Mouse (Mus musculus) liver, embryonic 16.5 days (tissue): ENCODE measurements around the gene Gpr152. TPM values are rescaled to one million over a fixed set of nuclear protein-coding genes. Genes with fewer than 3 reads are reported as not detected.

Source experiments
- ATAC-seq: fragments of 200-750 bp; cut with Nextera tagmentation; 2 replicates; pipeline ENCODE4 v1.8.0; 2017; ENCODE audit warnings: low read depth, mild to moderate bottlenecking, moderate number of reproducible peaks, moderate library complexity
- H3K27ac ChIP-seq: fragments of 300-500 bp; sonication (generic); 2 replicates; pipeline ENCODE4 v1.5.1; 2014; ENCODE audit warnings: mild to moderate bottlenecking, low read length
- H3K27me3 ChIP-seq: fragments of 300-500 bp; sonication (generic); 2 replicates; pipeline ENCODE4 v1.6.1; 2014; ENCODE audit warnings: low read depth, low read length, mixed read lengths; ENCODE audit not compliant: control insufficient read depth, insufficient read depth
- H3K36me3 ChIP-seq: fragments of 300-500 bp; sonication (generic); 2 replicates; pipeline ENCODE4 v1.6.1; 2014; ENCODE audit warnings: mild to moderate bottlenecking; ENCODE audit not compliant: control insufficient read depth, insufficient read depth
- H3K4me1 ChIP-seq: fragments of 300-500 bp; sonication (generic); 2 replicates; pipeline ENCODE4 v1.6.1; 2014; ENCODE audit warnings: low read depth, low read length, mixed read lengths; ENCODE audit not compliant: control insufficient read depth
- H3K4me2 ChIP-seq: fragments of 300-500 bp; sonication (generic); 2 replicates; pipeline ENCODE4 v1.6.1; 2014; ENCODE audit warnings: low read depth, low read length, mixed read lengths
- H3K4me3 ChIP-seq: fragments of 300-500 bp; sonication (generic); 2 replicates; pipeline ENCODE4 v1.5.1; 2014; ENCODE audit warnings: low read depth, mild to moderate bottlenecking, low read length
- H3K9ac ChIP-seq: fragments of 300-500 bp; sonication (generic); 2 replicates; pipeline ENCODE4 v1.6.1; 2014; ENCODE audit warnings: low read depth, low read length
- H3K9me3 ChIP-seq: fragments of 300-500 bp; sonication (generic); replicated peaks from 2 replicates; pipeline ENCODE4 v1.6.1; 2016; ENCODE audit warnings: low read length; ENCODE audit not compliant: control insufficient read depth
- WGBS: fragments of 180-500 bp; shearing (Covaris S2); extraction: QIAGEN DNeasy Blood & Tissue Kit; methylation state at CpG from one replicate; pipeline ENCODE4 v1.1.7; 2014; ENCODE audit not compliant: insufficient replicate concordance; 5-methylcytosine and 5-hydroxymethylcytosine counted together
- polyA plus RNA-seq: library from polyadenylated mRNA; unstranded; fragments of >200 nt; fragmentation: Nextera tagmentation; extraction: Ambion mirVana; gene quantifications from 2 replicates; pipeline ENCODE4 v1.2.1, GENCODE M21; 2015

Gpr152 gene
- polyA plus RNA-seq, 1 experiment from 2014 or later, result 0.02 TPM

DNA sequence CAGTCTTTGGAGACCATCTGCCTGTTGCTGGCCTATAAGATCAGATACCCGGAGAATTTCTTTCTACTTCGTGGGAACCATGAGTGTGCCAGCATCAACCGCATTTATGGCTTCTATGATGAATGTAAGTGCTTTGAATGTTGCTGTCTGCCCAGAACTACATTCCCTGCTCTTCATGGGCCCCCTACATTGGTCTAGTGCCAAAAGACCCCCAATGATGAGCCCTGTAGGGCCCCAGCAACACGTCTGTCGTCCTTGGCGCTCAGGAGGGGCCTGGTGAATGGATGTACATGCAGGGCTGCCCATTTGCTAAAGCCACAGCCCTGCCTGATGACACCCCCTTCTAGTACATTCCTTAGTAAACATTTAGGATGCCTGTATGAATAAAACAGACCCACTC is 53.5 kb downstream of the Gpr152 start:
- Histone ChIP-seq H3K9me3 (no peaks in the 10 kb centered on the region), H3K4me2 (peak overlapping the region; percentile 90), H3K27ac (peak overlapping the region; percentile 90), H3K9ac (peak overlapping the region; percentile 98), H3K27me3 (no peaks in the 10 kb centered on the region), H3K4me3 (peak overlapping the region; percentile 97), H3K36me3 (peaks cover 31% of the 10 kb centered on the region), H3K4me1 (peaks cover 56% of the 10 kb centered on the region)
- 41% methylated on average over 6 of the region's 6 CpGs for WGBS
- ATAC-seq, result no peak

DNA sequence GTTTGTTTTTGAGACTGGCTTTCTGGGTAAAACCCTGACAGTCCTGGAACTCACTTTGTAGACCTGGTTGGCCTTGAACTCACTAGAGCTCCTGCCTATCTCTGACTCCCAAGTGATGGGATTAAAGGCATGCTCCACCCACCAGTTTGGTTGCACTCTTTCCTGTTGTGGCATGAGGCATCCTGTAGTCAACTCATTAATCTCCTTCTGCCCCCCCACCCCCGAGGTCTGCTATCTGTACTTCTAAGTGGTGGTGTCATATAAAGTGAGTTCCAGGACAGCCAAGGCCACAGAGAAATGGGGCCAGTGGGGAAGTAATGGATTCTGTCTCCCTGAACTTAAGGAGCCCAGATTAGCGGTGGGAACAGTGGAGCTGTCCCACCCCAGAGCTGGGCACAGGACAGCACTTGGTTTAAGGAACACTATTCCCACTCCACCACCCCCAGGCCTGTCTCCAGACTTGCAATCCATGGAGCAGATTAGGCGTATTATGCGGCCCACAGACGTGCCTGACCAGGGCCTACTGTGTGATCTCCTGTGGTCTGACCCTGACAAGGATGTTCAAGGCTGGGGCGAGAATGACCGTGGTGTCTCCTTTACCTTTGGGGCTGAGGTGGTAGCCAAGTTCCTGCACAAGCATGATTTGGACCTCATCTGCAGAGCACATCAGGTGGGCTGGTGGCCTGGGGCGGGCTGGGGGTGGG is 54.6 kb downstream of the Gpr152 start:
- Histone ChIP-seq H3K9me3 (no peaks in the 10 kb centered on the region), H3K27me3 (no peaks in the 10 kb centered on the region), H3K4me1 (peaks cover 56% of the 10 kb centered on the region), H3K9ac (no peak overlapping the region; the same call in 1 of the 2 replicates), H3K4me3 (no peak overlapping the region), H3K36me3 (peaks cover 31% of the 10 kb centered on the region), H3K27ac (peak overlapping the region; percentile 7; the same call in 1 of the 2 replicates), H3K4me2 (no peak overlapping the region)
- no peak for ATAC-seq
- 70% methylated on average over 8 of the region's 8 CpGs for WGBS

DNA sequence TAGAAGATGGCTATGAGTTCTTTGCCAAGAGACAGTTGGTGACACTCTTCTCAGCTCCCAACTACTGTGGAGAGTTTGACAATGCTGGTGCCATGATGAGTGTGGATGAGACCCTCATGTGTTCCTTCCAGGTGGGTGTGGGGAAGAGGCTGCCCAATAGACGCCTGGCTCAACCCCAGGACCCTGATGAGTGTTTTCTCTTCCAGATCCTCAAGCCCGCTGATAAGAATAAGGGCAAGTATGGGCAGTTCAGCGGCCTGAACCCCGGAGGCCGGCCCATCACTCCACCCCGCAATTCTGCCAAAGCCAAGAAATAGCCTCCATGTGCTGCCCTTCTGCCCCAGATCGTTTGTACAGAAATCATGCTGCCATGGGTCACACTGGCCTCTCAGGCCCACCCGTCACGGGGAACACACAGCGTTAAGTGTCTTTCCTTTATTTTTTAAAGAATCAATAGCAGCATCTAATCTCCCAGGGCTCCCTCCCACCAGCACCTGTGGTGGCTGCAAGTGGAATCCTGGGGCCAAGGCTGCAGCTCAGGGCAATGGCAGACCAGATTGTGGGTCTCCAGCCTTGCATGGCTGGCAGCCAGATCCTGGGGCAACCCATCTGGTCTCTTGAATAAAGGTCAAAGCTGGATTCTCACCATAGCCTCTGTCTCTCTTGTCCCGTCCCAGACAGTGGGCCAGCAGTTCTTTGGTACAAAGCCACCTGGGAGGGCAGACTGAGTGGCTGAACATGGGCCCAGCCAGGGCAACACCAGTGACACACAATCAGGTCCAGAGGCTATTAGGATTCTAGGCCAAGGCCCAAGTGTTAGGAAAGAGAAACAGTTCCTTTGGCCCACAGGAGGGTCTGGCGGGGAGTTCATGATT is 55.4 kb downstream of the Gpr152 start:
- ATAC-seq, result no peak
- Histone ChIP-seq H3K4me1 (peaks cover 59% of the 10 kb centered on the region), H3K27me3 (no peaks in the 10 kb centered on the region), H3K36me3 (peaks cover 33% of the 10 kb centered on the region), H3K4me2 (no peak overlapping the region), H3K9me3 (no peaks in the 10 kb centered on the region), H3K27ac (peak overlapping the region; percentile 7; the same call in 1 of the 2 replicates), H3K4me3 (no peak overlapping the region), H3K9ac (no peak overlapping the region)
- WGBS, result 76% methylated on average over 12 of the region's 12 CpGs

Other genes with a start within 250 kb of the Gpr152 start
- gene Tcirg1, start 232.7 kb upstream of the Gpr152 start, polyA plus RNA-seq, result 28.7 and 33.8 TPM in 2 replicates
- 150 and 159 TPM in 2 replicates for gene Ndufs8, start 227.0 kb upstream of the Gpr152 start, polyA plus RNA-seq
- gene Aldh3b1, start 210.0 kb upstream of the Gpr152 start, polyA plus RNA-seq, result 8.7 and 10.0 TPM in 2 replicates
- 33.9 and 35.8 TPM in 2 replicates for gene Unc93b1, start 204.6 kb upstream of the Gpr152 start, polyA plus RNA-seq
- 0.07 and 0.12 TPM in 2 replicates for gene Aldh3b3, start 181.1 kb upstream of the Gpr152 start, polyA plus RNA-seq
- 0.24 and 0.30 TPM in 2 replicates for gene Aldh3b2, start 167.5 kb upstream of the Gpr152 start, polyA plus RNA-seq
- 10.5 and 12.4 TPM in 2 replicates for gene Acy3, start 153.2 kb upstream of the Gpr152 start, polyA plus RNA-seq
- gene Tbx10, start 147.0 kb upstream of the Gpr152 start, polyA plus RNA-seq, result 0.09 TPM in 1 of 2 replicates, not detected in the other
- gene Nudt8, start 139.2 kb upstream of the Gpr152 start, polyA plus RNA-seq, result 12.2 and 12.6 TPM in 2 replicates
- gene Gm49405, start 139.2 kb upstream of the Gpr152 start, polyA plus RNA-seq, result 0.41 and 0.48 TPM in 2 replicates
- 0.42 and 0.75 TPM in 2 replicates for gene Doc2g, start 136.5 kb upstream of the Gpr152 start, polyA plus RNA-seq
- gene Ndufv1, start 127.0 kb upstream of the Gpr152 start, polyA plus RNA-seq, result 144 and 145 TPM in 2 replicates
- gene Gstp1, start 101.8 kb upstream of the Gpr152 start, polyA plus RNA-seq, result 796 and 823 TPM in 2 replicates
- 6.1 and 17.4 TPM in 2 replicates for gene Gstp2, start 93.8 kb upstream of the Gpr152 start, polyA plus RNA-seq
- gene Gstp3, start 80.2 kb upstream of the Gpr152 start, polyA plus RNA-seq, result 95.4 and 105 TPM in 2 replicates
- gene Cabp2, start 58.2 kb upstream of the Gpr152 start, polyA plus RNA-seq, result 0.25 and 0.32 TPM in 2 replicates
- gene Cdk2ap2, start 42.6 kb upstream of the Gpr152 start, polyA plus RNA-seq, result 112 and 117 TPM in 2 replicates
- gene Pitpnm1, start 39.8 kb upstream of the Gpr152 start, polyA plus RNA-seq, result 6.6 and 7.3 TPM in 2 replicates
- gene Aip, start 13.9 kb upstream of the Gpr152 start, polyA plus RNA-seq, result 32.4 and 32.6 TPM in 2 replicates
- gene Cabp4, start 4.2 kb downstream of the Gpr152 start, polyA plus RNA-seq, result 0.18 and 0.20 TPM in 2 replicates
- gene Coro1b, start 8.8 kb downstream of the Gpr152 start, polyA plus RNA-seq, result 72.4 and 74.8 TPM in 2 replicates
- gene Ptprcap, start 13.8 kb downstream of the Gpr152 start, polyA plus RNA-seq, result 17.6 and 17.9 TPM in 2 replicates
- 29.4 and 31.9 TPM in 2 replicates for gene Rps6kb2, start 23.6 kb downstream of the Gpr152 start, polyA plus RNA-seq
- 0.49 and 0.67 TPM in 2 replicates for gene Carns1, start 35.7 kb downstream of the Gpr152 start, polyA plus RNA-seq
- 5.5 and 8.1 TPM in 2 replicates for gene Tbc1d10c, start 51.5 kb downstream of the Gpr152 start, polyA plus RNA-seq
- gene Ppp1ca, start 52.3 kb downstream of the Gpr152 start, polyA plus RNA-seq, result 380 and 393 TPM in 2 replicates
- gene Rad9a, start 61.9 kb downstream of the Gpr152 start, polyA plus RNA-seq, result 14.1 and 14.2 TPM in 2 replicates
- gene Clcf1, start 74.5 kb downstream of the Gpr152 start, polyA plus RNA-seq, result 0.39 and 0.61 TPM in 2 replicates
- gene AC109138.7, start 74.6 kb downstream of the Gpr152 start, polyA plus RNA-seq, result not detected in 2 replicates
- gene Pold4, start 92.1 kb downstream of the Gpr152 start, polyA plus RNA-seq, result 12.2 and 14.8 TPM in 2 replicates
- gene Ssh3, start 129.4 kb downstream of the Gpr152 start, polyA plus RNA-seq, result 2.1 TPM in 2 replicates
- 1.1 and 1.2 TPM in 2 replicates for gene Ankrd13d, start 143.3 kb downstream of the Gpr152 start, polyA plus RNA-seq
- gene Grk2, start 166.4 kb downstream of the Gpr152 start, polyA plus RNA-seq, result 7.8 and 9.5 TPM in 2 replicates